Mouse (Mus musculus) midbrain, embryonic 13.5 days (tissue): ENCODE results near the gene Got1. TPM values are rescaled to one million over a fixed set of nuclear protein-coding genes. Genes with fewer than 3 reads are reported as not detected.

ENCODE experiments used
- ATAC-seq: fragments of 200-750 bp; cut with Nextera tagmentation; 2 replicates; pipeline ENCODE4 v1.8.0; 2017; ENCODE audit warnings: mild to moderate bottlenecking, moderate TSS enrichment, moderate library complexity
- H3K27ac ChIP-seq: fragments of 300-500 bp; sonication (generic); 2 replicates; pipeline ENCODE4 v1.5.1; 2015; ENCODE audit warnings: inconsistent platforms, mild to moderate bottlenecking, moderate library complexity
- H3K27me3 ChIP-seq: fragments of 300-500 bp; sonication (generic); 2 replicates; pipeline ENCODE4 v1.6.1; 2015; ENCODE audit warnings: mild to moderate bottlenecking, inconsistent platforms
- H3K36me3 ChIP-seq: fragments of 300-500 bp; sonication (generic); 2 replicates; pipeline ENCODE4 v1.6.1; 2015; ENCODE audit warnings: mild to moderate bottlenecking, inconsistent platforms
- H3K4me1 ChIP-seq: fragments of 300-500 bp; sonication (generic); replicated peaks from 2 replicates; pipeline ENCODE4 v1.6.1; 2015; ENCODE audit warnings: inconsistent platforms
- H3K4me2 ChIP-seq: fragments of 300-500 bp; sonication (generic); replicated peaks from 2 replicates; pipeline ENCODE4 v1.6.1; 2015; ENCODE audit warnings: moderate library complexity, mild to moderate bottlenecking, inconsistent platforms
- H3K4me3 ChIP-seq: fragments of 300-500 bp; sonication (generic); replicated peaks from 2 replicates; pipeline ENCODE4 v1.5.1; 2015; ENCODE audit warnings: mild to moderate bottlenecking, inconsistent platforms
- H3K9ac ChIP-seq: fragments of 300-500 bp; sonication (generic); replicated peaks from 2 replicates; pipeline ENCODE4 v1.6.1; 2015; ENCODE audit warnings: mild to moderate bottlenecking, inconsistent platforms
- H3K9me3 ChIP-seq: fragments of 300-500 bp; sonication (generic); 2 replicates; pipeline ENCODE4 v1.6.1; 2016; ENCODE audit warnings: mild to moderate bottlenecking, inconsistent platforms
- WGBS: fragments of 180-500 bp; shearing (Covaris S2); methylation state at CpG from one replicate; pipeline ENCODE4 v1.1.7; 2015; 5-methylcytosine and 5-hydroxymethylcytosine counted together
- polyA plus RNA-seq: library from polyadenylated mRNA; unstranded; fragments of >200 nt; fragmentation: Nextera tagmentation; extraction: Ambion mirVana; gene quantifications from 2 replicates; pipeline ENCODE4 v1.2.1, GENCODE M21; 2015

Got1 gene
- polyA plus RNA-seq: 67.3 and 73.2 TPM in 2 replicates

DNA sequence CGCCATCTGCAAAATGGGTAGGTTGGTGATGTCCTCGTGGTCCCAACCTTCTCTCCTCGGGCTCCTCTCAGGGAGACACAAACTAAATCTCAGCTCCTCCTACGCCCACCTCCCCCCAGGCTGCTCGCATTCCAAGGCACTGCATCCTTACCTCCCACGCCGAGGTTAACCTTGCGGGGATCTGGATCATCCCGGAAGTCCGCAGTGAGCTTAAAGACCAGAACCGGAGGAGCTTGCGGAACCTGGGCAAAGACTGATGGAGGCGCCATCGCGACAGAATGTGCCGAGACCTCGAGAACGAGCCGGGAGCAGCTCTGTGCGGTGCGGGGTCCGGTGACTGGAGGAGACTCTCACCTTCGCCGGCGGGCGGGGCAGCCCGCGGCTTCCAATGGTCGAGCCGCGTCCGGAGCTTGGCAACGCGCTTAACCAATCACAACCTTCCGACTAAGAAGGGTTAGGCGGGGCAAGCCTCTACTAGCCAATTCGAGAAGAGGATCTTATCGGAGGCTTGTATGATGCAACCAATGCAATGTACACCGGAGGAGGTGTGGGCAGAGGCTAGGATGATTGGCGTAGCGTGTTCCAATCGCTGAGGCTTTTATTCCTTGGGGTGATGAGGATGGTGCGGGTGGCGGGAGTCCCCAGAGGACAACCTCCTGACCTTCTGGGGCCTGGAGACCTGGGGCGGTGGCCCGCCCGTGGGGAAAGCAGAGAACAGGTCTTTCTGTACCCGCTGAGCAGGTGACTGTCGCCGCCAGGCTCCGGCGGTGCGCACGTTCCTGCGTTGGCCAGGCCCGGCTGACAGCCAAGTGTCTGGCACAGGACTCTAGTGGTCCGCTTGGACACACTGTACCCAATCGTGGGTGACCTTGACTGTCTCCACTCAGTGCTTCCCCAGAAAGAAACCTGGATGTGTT is at the start of gene Got1:
Gene Got1, minus strand, starts transcription at position 419 of the 917 bp plus-strand sequence.
- no peaks in the 10 kb centered on the region for H3K36me3 ChIP-seq
- H3K9ac ChIP-seq: peak within 1 kb of the TSS; percentile 73
- ATAC-seq: peak; percentile 100
- no peaks in the 10 kb centered on the region for H3K9me3 ChIP-seq
- peaks cover 44% of the 10 kb centered on the region for H3K4me1 ChIP-seq
- H3K27ac ChIP-seq: peak within 1 kb of the TSS; percentile 70
- peaks cover 17% of the 10 kb centered on the region; the same call in 1 of the 2 replicates for H3K27me3 ChIP-seq
- H3K4me2 ChIP-seq: peak within 1 kb of the TSS; percentile 76
- under 1% methylated on average over 58 of the region's 58 CpGs for WGBS
- peak within 1 kb of the TSS; percentile 64 for H3K4me3 ChIP-seq

GRCm38 (mm10) chr19:43570831-43571790 is 46.7 kb upstream of the Got1 start:
- Histone ChIP-seq H3K4me1 (peaks cover 6% of the 10 kb centered on the region; the same call in 1 of the 2 replicates), H3K4me3 (peak overlapping the region; percentile 45), H3K27me3 (peaks cover 62% of the 10 kb centered on the region), H3K9me3 (no peaks in the 10 kb centered on the region), H3K4me2 (peak overlapping the region; percentile 68), H3K27ac (no peak overlapping the region), H3K9ac (peak overlapping the region; percentile 54), H3K36me3 (no peaks in the 10 kb centered on the region)
- 14% methylated on average over 32 of the region's 32 CpGs for WGBS
- peak; percentile 91 for ATAC-seq

GRCm38 (mm10) chr19:43569133-43569532 is 44.7 kb upstream of the Got1 start:
- WGBS: 59% methylated on average over 6 of the region's 6 CpGs
- Histone ChIP-seq H3K27me3 (peaks cover 49% of the 10 kb centered on the region), H3K36me3 (no peaks in the 10 kb centered on the region), H3K9ac (no peak overlapping the region), H3K4me2 (no peak overlapping the region), H3K27ac (no peak overlapping the region), H3K4me3 (no peak overlapping the region), H3K4me1 (peaks cover 6% of the 10 kb centered on the region; the same call in 1 of the 2 replicates), H3K9me3 (no peaks in the 10 kb centered on the region)
- ATAC-seq: no peak

GRCm38 (mm10) chr19:43568298-43568697 is 43.9 kb upstream of the Got1 start:
- peaks cover 40% of the 10 kb centered on the region for H3K27me3 ChIP-seq
- H3K4me3 ChIP-seq: no peak overlapping the region
- no peak overlapping the region for H3K4me2 ChIP-seq
- no peak overlapping the region for H3K9ac ChIP-seq
- H3K36me3 ChIP-seq: no peaks in the 10 kb centered on the region
- 52% methylated on average over 9 of the region's 9 CpGs for WGBS
- H3K4me1 ChIP-seq: peaks cover 6% of the 10 kb centered on the region; the same call in 1 of the 2 replicates
- H3K9me3 ChIP-seq: no peaks in the 10 kb centered on the region
- no peak for ATAC-seq
- H3K27ac ChIP-seq: no peak overlapping the region

- ATAC-seq: no peak
- 84% methylated on average over 5 of the region's 5 CpGs for WGBS
- H3K4me3 ChIP-seq: no peak overlapping the region
- H3K9me3 ChIP-seq: no peaks in the 10 kb centered on the region
- no peak overlapping the region for H3K27ac ChIP-seq
- H3K4me1 ChIP-seq: no peaks in the 10 kb centered on the region
- H3K4me2 ChIP-seq: no peak overlapping the region
- H3K27me3 ChIP-seq: peaks cover 5% of the 10 kb centered on the region; the same call in 1 of the 2 replicates
- no peaks in the 10 kb centered on the region for H3K36me3 ChIP-seq
- no peak overlapping the region for H3K9ac ChIP-seq
Measured at GRCm38 (mm10) chr19:43563166-43563565, 38.8 kb upstream of the Got1 start.

GRCm38 (mm10) chr19:43561841-43562240 is 37.4 kb upstream of the Got1 start:
- H3K9me3 ChIP-seq: no peaks in the 10 kb centered on the region
- H3K4me3 ChIP-seq: no peak overlapping the region
- no peak overlapping the region for H3K9ac ChIP-seq
- WGBS: 88% methylated on average over 4 of the region's 4 CpGs
- no peak overlapping the region for H3K4me2 ChIP-seq
- H3K36me3 ChIP-seq: no peaks in the 10 kb centered on the region
- no peaks in the 10 kb centered on the region for H3K4me1 ChIP-seq
- no peak overlapping the region for H3K27ac ChIP-seq
- ATAC-seq: no peak
- no peaks in the 10 kb centered on the region for H3K27me3 ChIP-seq

DNA sequence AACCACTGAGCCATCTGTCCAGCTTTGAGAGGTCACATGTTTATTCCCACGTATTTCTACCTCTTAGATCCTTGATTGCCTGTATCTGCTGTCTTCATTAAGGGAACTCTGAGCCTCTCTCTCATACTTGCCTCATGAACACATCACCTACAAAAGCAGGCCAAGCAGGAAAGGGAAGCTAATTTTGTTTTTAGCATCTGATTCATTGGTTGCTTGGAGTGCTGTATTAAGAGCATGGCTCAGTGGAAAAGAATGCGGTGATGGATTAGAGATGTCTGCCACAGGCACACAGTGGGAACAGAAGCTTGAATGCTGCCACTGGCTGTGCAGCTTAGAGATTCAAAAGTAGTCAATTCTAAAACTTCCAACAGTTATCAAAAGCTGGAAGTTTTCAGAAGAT is 35.8 kb upstream of the Got1 start:
- WGBS: 74% methylated on average over 2 of the region's 2 CpGs
- Histone ChIP-seq H3K4me1 (no peaks in the 10 kb centered on the region), H3K4me3 (no peak overlapping the region), H3K36me3 (no peaks in the 10 kb centered on the region), H3K27me3 (no peaks in the 10 kb centered on the region), H3K27ac (no peak overlapping the region), H3K4me2 (no peak overlapping the region), H3K9me3 (no peaks in the 10 kb centered on the region), H3K9ac (no peak overlapping the region)
- ATAC-seq: no peak

GRCm38 (mm10) chr19:43551493-43551890 is 27.1 kb upstream of the Got1 start:
- 81% methylated on average over 6 of the region's 6 CpGs for WGBS
- ATAC-seq: no peak
- Histone ChIP-seq H3K27ac (no peak overlapping the region), H3K4me3 (no peak overlapping the region), H3K9me3 (no peaks in the 10 kb centered on the region), H3K4me1 (peaks cover 7% of the 10 kb centered on the region), H3K4me2 (no peak overlapping the region), H3K9ac (no peak overlapping the region), H3K36me3 (no peaks in the 10 kb centered on the region), H3K27me3 (0 out of 2 replicates have a peak, but pooled peaks cover 7% of the 10 kb centered on the region)

DNA sequence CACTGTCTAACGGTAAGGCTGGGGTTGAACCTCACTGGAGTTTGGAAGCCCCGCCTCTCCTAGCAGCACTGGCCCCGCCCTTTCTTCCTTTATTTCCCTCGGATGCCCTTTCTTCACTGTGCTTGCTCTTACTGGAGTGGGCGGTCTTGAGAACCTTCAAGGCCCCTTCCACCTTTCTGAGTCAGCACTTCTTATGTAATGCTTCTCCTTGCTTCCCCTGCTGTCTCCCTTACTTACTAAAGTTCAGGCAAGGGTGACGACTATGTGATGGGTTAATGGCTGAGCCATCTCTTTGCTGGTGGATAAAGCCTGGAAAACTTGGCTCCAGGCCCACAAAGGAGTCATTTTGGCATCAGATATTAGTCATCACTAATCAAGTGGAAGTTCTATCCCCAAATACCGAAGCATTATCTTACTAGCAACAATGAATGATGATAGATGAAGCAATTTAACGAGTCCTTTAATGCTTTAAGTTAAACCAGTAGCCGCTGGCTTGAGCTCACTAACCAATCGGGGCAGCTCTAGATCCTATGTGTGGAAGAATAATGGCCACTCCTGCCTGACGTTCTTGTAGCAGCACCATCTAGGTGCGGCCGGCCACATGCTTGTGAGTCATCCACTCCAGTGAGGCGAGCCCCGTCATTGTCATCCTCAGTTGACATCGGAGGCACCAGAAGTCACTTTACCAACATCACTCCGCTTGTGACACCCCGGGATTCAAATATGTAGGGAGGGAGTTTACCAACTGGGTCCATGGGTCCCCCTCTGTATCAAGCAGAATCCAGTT is 26.5 kb upstream of the Got1 start:
- 82% methylated on average over 18 of the region's 18 CpGs for WGBS
- H3K9ac ChIP-seq: no peak overlapping the region
- H3K27me3 ChIP-seq: 0 out of 2 replicates have a peak, but pooled peaks cover 9% of the 10 kb centered on the region
- H3K4me1 ChIP-seq: peaks cover 13% of the 10 kb centered on the region
- H3K36me3 ChIP-seq: no peaks in the 10 kb centered on the region
- no peak overlapping the region for H3K4me2 ChIP-seq
- no peak overlapping the region for H3K27ac ChIP-seq
- no peaks in the 10 kb centered on the region for H3K9me3 ChIP-seq
- no peak overlapping the region for H3K4me3 ChIP-seq
- ATAC-seq: no peak

DNA sequence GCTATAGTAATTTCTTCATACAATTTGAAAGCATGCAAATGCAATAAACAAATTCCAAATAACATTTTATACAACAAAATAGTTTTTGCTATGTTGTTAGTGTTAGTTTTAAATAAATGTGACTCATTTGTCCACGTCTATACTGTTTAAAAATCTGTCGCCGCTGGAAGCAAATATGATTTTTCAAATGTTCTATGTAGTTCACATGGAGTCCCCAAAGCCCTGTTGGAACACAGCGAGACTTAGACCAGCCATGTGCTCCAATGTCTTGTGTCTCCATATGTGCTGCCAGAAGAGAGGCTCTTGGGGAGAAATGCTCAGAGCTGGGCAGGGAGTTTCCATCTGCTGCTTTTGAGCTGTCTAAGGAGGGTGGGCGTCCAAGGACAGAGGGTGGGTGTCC is 23.7 kb upstream of the Got1 start:
- Histone ChIP-seq H3K36me3 (no peaks in the 10 kb centered on the region), H3K4me3 (no peak overlapping the region), H3K9ac (no peak overlapping the region), H3K4me1 (peaks cover 14% of the 10 kb centered on the region), H3K4me2 (no peak overlapping the region), H3K27me3 (peaks cover 14% of the 10 kb centered on the region; the same call in 1 of the 2 replicates), H3K9me3 (no peaks in the 10 kb centered on the region), H3K27ac (no peak overlapping the region)
- WGBS: 91% methylated on average over 5 of the region's 5 CpGs
- no peak for ATAC-seq
